Mouse (Mus musculus) liver, postnatal 0 days (tissue): ENCODE results near the gene St5.

Experiments used
- CTCF ChIP-seq: sonication (generic); IDR thresholded peaks from 2 replicates; pipeline ENCODE4 v1.5.1; 2016; ENCODE audit warnings: antibody characterized with exemption, low read depth
- EP300 ChIP-seq: IDR thresholded peaks from 2 replicates; pipeline ENCODE4 v1.6.1; 2016; ENCODE audit warnings: antibody characterized with exemption, low read depth, mild to moderate bottlenecking

DNA sequence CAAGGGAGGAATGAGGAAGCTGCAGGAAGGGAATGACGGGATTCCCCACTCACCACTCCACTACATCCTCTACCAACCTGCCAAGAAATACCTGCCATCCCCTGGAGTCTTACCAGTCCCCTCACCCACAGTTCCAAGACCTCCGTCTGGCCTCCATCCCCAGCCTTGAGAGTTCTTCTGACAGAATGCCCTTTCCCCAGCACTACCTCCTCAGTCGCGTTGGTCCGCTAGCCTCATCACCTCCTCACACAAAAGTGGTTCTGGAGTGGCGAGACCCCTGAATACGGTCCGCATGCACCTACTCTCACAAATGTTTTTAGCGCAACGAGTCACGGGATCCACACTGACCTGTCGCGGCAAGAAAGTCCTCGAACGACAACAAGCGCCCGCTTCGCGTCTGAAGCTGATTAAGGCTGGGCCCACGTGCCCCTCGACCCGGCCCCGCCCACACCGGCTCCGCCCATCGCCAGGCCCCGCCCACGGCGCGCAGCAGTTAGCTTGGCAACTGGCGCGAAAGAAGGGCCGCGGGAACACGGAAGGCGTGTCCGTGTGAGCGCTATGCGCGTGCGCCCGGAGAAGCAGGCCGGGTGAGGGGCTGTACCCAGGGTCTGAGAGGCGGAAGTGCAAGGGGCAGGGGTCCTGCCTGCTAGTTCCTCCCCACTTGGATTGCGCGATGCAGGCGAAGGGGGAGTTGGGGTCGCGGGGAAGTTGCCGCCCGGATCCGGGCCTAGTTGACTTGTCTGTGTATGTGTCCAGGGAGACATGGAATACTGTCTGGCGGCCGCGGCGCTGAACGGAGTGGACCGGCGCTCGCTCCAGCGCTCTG, at the start of gene St5, which contains the start of gene Akip1:
- TF ChIP-seq EP300 (no peak), CTCF (no peak)
